Mouse (Mus musculus) liver, postnatal 0 days (tissue): ENCODE results near the gene Ap2b1.
"Not testable (repeated sequence)": the region's sequence is repeated elsewhere in the genome, so short reads cannot be mapped to it uniquely, and the experiment has no call there.

Experiments used
- CTCF ChIP-seq: sonication (generic); IDR thresholded peaks from 2 replicates; pipeline ENCODE4 v1.5.1; 2016; ENCODE audit warnings: antibody characterized with exemption, low read depth
- EP300 ChIP-seq: IDR thresholded peaks from 2 replicates; pipeline ENCODE4 v1.6.1; 2016; ENCODE audit warnings: antibody characterized with exemption, low read depth, mild to moderate bottlenecking

DNA sequence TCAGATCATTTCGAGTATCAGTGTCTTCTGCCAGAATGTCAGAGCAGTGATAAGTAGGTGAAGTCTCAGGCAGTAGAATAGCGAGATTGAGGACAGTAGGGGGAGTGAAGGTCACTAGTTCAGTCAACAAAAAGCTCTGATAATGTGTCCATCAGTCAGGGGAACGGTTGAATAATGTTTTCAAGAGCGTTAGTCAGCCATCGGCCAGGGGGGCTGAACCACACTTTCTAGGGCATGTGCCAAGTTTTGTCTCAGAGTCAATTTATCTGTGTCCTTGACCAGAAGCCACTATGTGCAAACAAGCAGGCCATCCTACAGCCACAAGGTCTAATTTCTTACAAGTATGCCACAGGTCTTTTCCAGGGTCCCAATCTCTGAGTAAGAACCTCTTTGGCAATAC lies 41.6 kb upstream of the Ap2b1 start:
- not testable (repeated sequence) for TF ChIP-seq EP300, CTCF
